Mouse (Mus musculus) spleen, adult 2 months (tissue): ENCODE results near the gene Tbc1d9b. TPM values are rescaled to one million over a fixed set of nuclear protein-coding genes. Genes with fewer than 3 reads are reported as not detected.

Experiments used
- DNase-seq, 2 experiments: peaks; one replicate each; pipeline versions ENCODE4 v3.0.0 to v3.0.0-alpha.2; 2012 to 2021; ENCODE audit warnings: low spot score in 2 of 2, low read depth in 1 of 2
- H3K27ac ChIP-seq: fragments of 200-500 bp; 2 replicates; pipeline ENCODE4 v1.5.1; 2012; ENCODE audit warnings: low read length, inconsistent platforms; ENCODE audit not compliant: insufficient read depth
- H3K27me3 ChIP-seq: fragments of 200-500 bp; 2 replicates; pipeline ENCODE4 v1.6.1; 2012; ENCODE audit warnings: mild to moderate bottlenecking, moderate library complexity, low read length, inconsistent platforms; ENCODE audit not compliant: control insufficient read depth, insufficient read depth
- H3K36me3 ChIP-seq: fragments of 200-500 bp; 2 replicates; pipeline ENCODE4 v1.6.1; 2012; ENCODE audit warnings: mild to moderate bottlenecking, low read length, inconsistent platforms; ENCODE audit not compliant: control insufficient read depth, insufficient read depth
- H3K4me1 ChIP-seq: fragments of 200-500 bp; 2 replicates; pipeline ENCODE4 v1.6.1; 2011; ENCODE audit warnings: inconsistent platforms; ENCODE audit not compliant: control insufficient read depth, insufficient read depth, insufficient read length
- H3K4me3 ChIP-seq: fragments of 200-500 bp; 2 replicates; pipeline ENCODE4 v1.5.1; 2011; ENCODE audit warnings: mild to moderate bottlenecking, inconsistent platforms; ENCODE audit not compliant: insufficient read depth, insufficient read length; ENCODE audit errors: extremely low read depth
- CTCF ChIP-seq: fragments of 200-500 bp; IDR thresholded peaks from 2 replicates; pipeline ENCODE4 v1.5.1; 2011; ENCODE audit warnings: mild to moderate bottlenecking, inconsistent platforms; ENCODE audit not compliant: insufficient read depth, insufficient read length, insufficient replicate concordance; ENCODE audit errors: extremely low read depth
- POLR2A ChIP-seq: fragments of 200-500 bp; IDR thresholded peaks from 2 replicates; pipeline ENCODE4 v1.6.1; 2011; ENCODE audit warnings: low read depth, low read length, inconsistent platforms
- WGBS: fragments of 180-500 bp; shearing (Covaris S2); methylation state at CpG from one replicate; pipeline ENCODE4 v1.1.7; 2018; 5-methylcytosine and 5-hydroxymethylcytosine counted together
- polyA plus RNA-seq: library from polyadenylated mRNA; depleted of rRNA; stranded (reverse); fragments of >200 nt; gene quantifications from 2 replicates; pipeline ENCODE4 v1.2.3, GENCODE M21; 2012; rRNA removed

Tbc1d9b gene
- polyA plus RNA-seq, 1 experiment: 33.5 TPM

GRCm38 (mm10) chr11:50215633-50216032, 84.4 kb downstream of the Tbc1d9b start:
- 90% methylated on average over 9 of the region's 9 CpGs for WGBS
- no peak for DNase-seq
- H3K27ac ChIP-seq: no peak overlapping the region
- H3K27me3 ChIP-seq: no peaks in the 10 kb centered on the region
- peaks cover 5% of the 10 kb centered on the region; the same call in 1 of the 2 replicates for H3K4me1 ChIP-seq
- TF ChIP-seq POLR2A: no peak
- no peak overlapping the region for H3K4me3 ChIP-seq
- H3K36me3 ChIP-seq: no peaks in the 10 kb centered on the region

GRCm38 (mm10) chr11:50216724-50217366, 85.6 kb downstream of the Tbc1d9b start:
- no peak for DNase-seq
- Histone ChIP-seq H3K27me3 (no peaks in the 10 kb centered on the region), H3K4me3 (no peak overlapping the region), H3K27ac (no peak overlapping the region), H3K4me1 (no peaks in the 10 kb centered on the region; the same call in 1 of the 2 replicates), H3K36me3 (no peaks in the 10 kb centered on the region)
- WGBS: 83% methylated on average over 4 of the region's 4 CpGs
- TF ChIP-seq POLR2A (no peak), CTCF (no peak)

- Histone ChIP-seq H3K4me3 (no peak overlapping the region), H3K27ac (no peak overlapping the region), H3K4me1 (no peaks in the 10 kb centered on the region; the same call in 1 of the 2 replicates), H3K36me3 (no peaks in the 10 kb centered on the region), H3K27me3 (no peaks in the 10 kb centered on the region)
- 90% methylated on average over 4 of the region's 4 CpGs for WGBS
- no peak for DNase-seq
- TF ChIP-seq POLR2A (no peak), CTCF (no peak)
Measured at GRCm38 (mm10) chr11:50217811-50218210, 86.6 kb downstream of the Tbc1d9b start.

GRCm38 (mm10) chr11:50219833-50220232, 88.6 kb downstream of the Tbc1d9b start:
- Histone ChIP-seq H3K4me1 (no peaks in the 10 kb centered on the region; the same call in 1 of the 2 replicates), H3K36me3 (no peaks in the 10 kb centered on the region), H3K27ac (no peak overlapping the region), H3K27me3 (no peaks in the 10 kb centered on the region), H3K4me3 (no peak overlapping the region)
- WGBS: 65% methylated on average over 2 of the region's 2 CpGs
- TF ChIP-seq POLR2A: no peak
- no peak for TF ChIP-seq CTCF
- DNase-seq: no peak

Other genes with a start within 250 kb of the Tbc1d9b start
- 0.25 and 0.42 TPM in 2 replicates for gene Rasgef1c, start 229.6 kb upstream of the Tbc1d9b start, polyA plus RNA-seq
- gene Rnf130, start 106.0 kb upstream of the Tbc1d9b start, polyA plus RNA-seq: 52.5 and 70.3 TPM in 2 replicates
- 2.4 and 3.5 TPM in 2 replicates for gene Mrnip, start 43.0 kb downstream of the Tbc1d9b start, polyA plus RNA-seq
- 113 and 117 TPM in 2 replicates for gene Sqstm1, start 79.4 kb downstream of the Tbc1d9b start, polyA plus RNA-seq
- 32.6 and 41.5 TPM in 2 replicates for gene Mgat4b, start 79.5 kb downstream of the Tbc1d9b start, polyA plus RNA-seq
- 44.9 and 53.9 TPM in 2 replicates for gene Ltc4s, start 107.2 kb downstream of the Tbc1d9b start, polyA plus RNA-seq
- gene Maml1, start 160.9 kb downstream of the Tbc1d9b start, polyA plus RNA-seq: 15.0 and 19.3 TPM in 2 replicates
- gene Canx, start 194.3 kb downstream of the Tbc1d9b start, polyA plus RNA-seq: 23.2 and 23.5 TPM in 2 replicates
- gene Cby3, start 223.1 kb downstream of the Tbc1d9b start, polyA plus RNA-seq: not detected in 2 replicates
- gene Hnrnph1, start 245.6 kb downstream of the Tbc1d9b start, polyA plus RNA-seq: 33.6 and 43.8 TPM in 2 replicates